Mouse (Mus musculus): ENCODE measurements at regions not wholly inside any gene's neighbourhood (a gene's known extent, or its start where the extent isn't known, plus 50 kb on each side); places are given as distances from the start of the nearest gene placed in this dataset.

DNA sequence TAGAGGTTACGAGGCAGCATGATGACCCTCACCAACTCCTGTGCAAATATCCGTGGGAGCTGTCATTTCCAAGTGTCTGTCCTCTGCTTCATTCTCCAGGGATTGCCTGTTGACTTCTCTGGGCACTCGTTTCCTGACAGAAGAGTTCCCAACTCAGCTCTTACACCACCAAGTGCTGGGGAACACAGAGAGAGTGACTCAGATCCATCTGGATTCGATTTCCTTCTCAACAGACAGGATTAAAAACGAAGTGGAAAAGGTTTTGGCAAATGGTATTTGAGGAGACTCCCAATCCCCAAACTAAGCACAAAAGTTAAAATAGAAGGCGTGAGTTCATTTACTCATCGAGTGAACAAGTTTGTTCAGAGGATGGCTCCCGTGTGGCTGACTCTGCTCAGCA, 266.7 kb upstream of the A1bg start:
- no peak for TF ChIP-seq CTCF (IDR thresholded peaks at IDR 0.05; ENCODE audit: borderline replicate concordance, extremely low read depth, insufficient read depth, insufficient read length)
- no peak for TF ChIP-seq POLR2A (IDR thresholded peaks at IDR 0.05; ENCODE audit: borderline replicate concordance, extremely low read depth, insufficient read depth, insufficient read length, poor library complexity, severe bottlenecking)

Measured in brain, embryonic 14.5 days (tissue).